Mouse (Mus musculus) E14TG2a.4 (cell line): ENCODE measurements around the gene Ltbp3.

Source experiments
- CTCF ChIP-seq: conservative IDR thresholded peaks from 2 replicates; pipeline ENCODE4 v1.5.1; 2014; ENCODE audit warnings: low read length
- NANOG ChIP-seq: IDR thresholded peaks from 2 replicates; pipeline ENCODE4 v1.6.1; 2014; ENCODE audit warnings: borderline replicate concordance, low read length, mixed read lengths

- TF ChIP-seq CTCF, result no peak
- TF ChIP-seq NANOG, result no peak; the same call in 1 of the 2 replicates
These were observed 37.6 kb downstream of the Ltbp3 start for GRCm38 (mm10) chr19:5778312-5778711.
